Mouse (Mus musculus) embryonic fibroblast, embryonic 13.5 days (primary cell): ENCODE results near the gene Usf1. TPM values are rescaled to one million over a fixed set of nuclear protein-coding genes. Genes with fewer than 3 reads are reported as not detected.

Source experiments
- H3K27ac ChIP-seq: 2 replicates; pipeline ENCODE4 v1.5.1; 2012; ENCODE audit warnings: low read length, control low read depth, inconsistent platforms; ENCODE audit not compliant: insufficient read depth
- H3K4me1 ChIP-seq: 2 replicates; pipeline ENCODE4 v1.6.1; 2011; ENCODE audit warnings: low read length; ENCODE audit not compliant: control insufficient read depth, insufficient read depth
- H3K4me3 ChIP-seq: 2 replicates; pipeline ENCODE4 v1.5.1; 2011; ENCODE audit warnings: mild to moderate bottlenecking, control low read depth, low read length; ENCODE audit not compliant: insufficient read depth
- CTCF ChIP-seq: IDR thresholded peaks from 2 replicates; pipeline ENCODE4 v1.5.1; 2011; ENCODE audit warnings: mild to moderate bottlenecking, control low read depth, low read length, moderate library complexity, borderline replicate concordance; ENCODE audit not compliant: insufficient read depth
- POLR2A ChIP-seq: IDR thresholded peaks from 2 replicates; pipeline ENCODE4 v1.6.1; 2011; ENCODE audit warnings: low read depth, mild to moderate bottlenecking, control low read depth, low read length, moderate library complexity
- polyA plus RNA-seq: library from polyadenylated mRNA; stranded (reverse); fragments of >200 nt; gene quantifications from 2 replicates; pipeline ENCODE4 v1.2.4, GENCODE M21; 2011; ENCODE audit warnings: low read depth; ENCODE audit not compliant: missing spikeins, insufficient read length

Usf1 gene
- polyA plus RNA-seq, 1 experiment = 37.3 TPM

DNA sequence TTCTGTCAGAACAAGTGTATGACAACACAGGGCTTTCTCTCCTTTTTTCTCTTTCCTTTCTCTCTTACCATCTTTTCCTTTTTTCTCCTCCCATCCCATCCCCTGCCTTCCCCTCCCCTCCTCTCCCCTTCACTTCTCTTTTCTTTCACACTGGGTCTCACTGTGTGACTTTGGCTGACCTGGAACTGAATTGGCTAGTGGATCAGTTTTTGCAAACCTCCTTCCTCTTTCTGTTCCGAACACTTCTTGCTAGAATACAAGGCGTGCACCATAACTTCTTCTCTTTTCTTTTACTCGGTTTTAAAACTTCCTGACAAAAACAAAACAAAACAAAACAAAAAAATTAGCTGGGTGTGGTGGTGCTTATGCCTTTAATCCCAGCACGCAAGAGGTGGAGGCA, 55.5 kb downstream of the Usf1 start:
- H3K27ac ChIP-seq = no peak overlapping the region
- H3K4me3 ChIP-seq = no peak overlapping the region
- 0 out of 2 replicates have a peak, but pooled peaks cover 2% of the 10 kb centered on the region for H3K4me1 ChIP-seq
- no peak for TF ChIP-seq POLR2A
- no peak for TF ChIP-seq CTCF

Other genes starting within 250 kb of the Usf1 start
- 6.2 and 12.2 TPM in 2 replicates for gene Pcp4l1, start 215.0 kb upstream of the Usf1 start, polyA plus RNA-seq
- gene Nr1i3, start 197.3 kb upstream of the Usf1 start, polyA plus RNA-seq = not detected in 2 replicates
- 26.9 and 29.9 TPM in 2 replicates for gene Tomm40l, start 188.8 kb upstream of the Usf1 start, polyA plus RNA-seq
- 1.2 and 1.3 TPM in 2 replicates for gene Apoa2, start 186.3 kb upstream of the Usf1 start, polyA plus RNA-seq
- 1.6 and 7.1 TPM in 2 replicates for gene Fcer1g, start 176.9 kb upstream of the Usf1 start, polyA plus RNA-seq
- 24.3 and 25.8 TPM in 2 replicates for gene Adamts4, start 160.9 kb upstream of the Usf1 start, polyA plus RNA-seq
- 226 and 234 TPM in 2 replicates for gene Ndufs2, start 159.9 kb upstream of the Usf1 start, polyA plus RNA-seq
- 53.2 and 55.1 TPM in 2 replicates for gene B4galt3, start 141.0 kb upstream of the Usf1 start, polyA plus RNA-seq
- 23.9 and 24.3 TPM in 2 replicates for gene Ppox, start 130.1 kb upstream of the Usf1 start, polyA plus RNA-seq
- 36.8 and 59.0 TPM in 2 replicates for gene Usp21, start 123.3 kb upstream of the Usf1 start, polyA plus RNA-seq
- 77.8 and 81.9 TPM in 2 replicates for gene Ufc1, start 116.3 kb upstream of the Usf1 start, polyA plus RNA-seq
- gene Dedd, start 82.2 kb upstream of the Usf1 start, polyA plus RNA-seq = 43.1 and 53.2 TPM in 2 replicates
- gene Nit1, start 65.7 kb upstream of the Usf1 start, polyA plus RNA-seq = 33.6 and 36.9 TPM in 2 replicates
- gene Pfdn2, start 65.6 kb upstream of the Usf1 start, polyA plus RNA-seq = 97.0 and 103 TPM in 2 replicates
- gene Klhdc9, start 50.5 kb upstream of the Usf1 start, polyA plus RNA-seq = not detected in 2 replicates
- 0.15 TPM in 1 of 2 replicates, not detected in the other for gene Nectin4, start 41.2 kb upstream of the Usf1 start, polyA plus RNA-seq
- 0.47 TPM in 1 of 2 replicates, not detected in the other for gene Arhgap30, start 22.4 kb upstream of the Usf1 start, polyA plus RNA-seq
- gene Tstd1, start 7.6 kb downstream of the Usf1 start, polyA plus RNA-seq = 1.9 TPM in 1 of 2 replicates, not detected in the other
- gene F11r, start 26.2 kb downstream of the Usf1 start, polyA plus RNA-seq = 7.4 and 9.4 TPM in 2 replicates
- gene Alyref2, start 92.2 kb downstream of the Usf1 start, polyA plus RNA-seq = 4.0 and 6.1 TPM in 2 replicates
- gene Itln1, start 124.0 kb downstream of the Usf1 start, polyA plus RNA-seq = not detected in 2 replicates
- 0.40 TPM in 1 of 2 replicates, not detected in the other for gene Cd244a, start 147.9 kb downstream of the Usf1 start, polyA plus RNA-seq
- 0.47 TPM in 1 of 2 replicates, not detected in the other for gene Ly9, start 196.1 kb downstream of the Usf1 start, polyA plus RNA-seq
- gene Slamf7, start 241.7 kb downstream of the Usf1 start, polyA plus RNA-seq = not detected in 2 replicates